Mouse (Mus musculus) right cerebral cortex, postnatal 14 days (tissue): ENCODE results near the gene Pla2g2f.
A peak's percentile ranks its signal among the peaks of the same experiment; 100 is the strongest.

Experiments
- DNase-seq: peaks from one replicate; pipeline ENCODE4 v3.0.0; 2022

Pla2g2f gene

DNA sequence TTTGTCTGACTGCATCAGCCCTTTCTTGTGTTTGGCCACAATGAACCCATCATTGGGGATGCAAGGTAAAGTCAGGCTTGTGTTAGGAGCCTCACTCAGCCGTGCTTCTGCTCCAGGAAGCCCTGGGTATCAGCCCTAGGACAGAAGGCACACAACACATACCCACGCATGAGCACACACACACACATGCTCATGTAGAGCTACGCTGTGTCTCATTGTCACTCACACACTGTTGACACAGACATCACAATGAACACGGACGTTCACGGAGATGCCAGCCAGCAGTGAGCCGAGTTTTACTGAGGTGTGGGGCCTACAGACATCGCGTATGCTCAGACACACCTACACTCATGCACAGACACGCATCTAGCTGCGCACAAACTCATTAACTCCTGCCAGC, 1.4 kb downstream of the Pla2g2f start:
- DNase-seq = no peak

DNA sequence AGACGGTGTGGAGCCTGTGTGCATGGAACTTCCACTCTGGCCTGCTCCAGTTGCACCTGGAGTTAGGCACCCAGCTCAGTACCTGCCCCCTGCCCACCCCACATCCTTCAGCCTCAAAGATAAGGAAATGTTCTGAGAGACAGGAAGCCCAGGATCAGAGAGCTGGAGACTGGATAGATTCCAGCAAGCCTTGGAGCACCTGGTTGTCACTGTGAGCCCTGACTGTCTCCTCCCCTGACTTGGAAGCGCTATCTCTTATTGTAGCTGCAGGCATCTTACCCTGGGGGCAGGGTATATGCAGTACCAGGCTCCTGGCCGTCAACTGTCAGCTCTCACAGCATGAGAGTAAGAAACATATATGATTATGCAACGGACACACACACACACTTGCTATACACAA, 2.0 kb downstream of the Pla2g2f start:
- DNase-seq = no peak

DNA sequence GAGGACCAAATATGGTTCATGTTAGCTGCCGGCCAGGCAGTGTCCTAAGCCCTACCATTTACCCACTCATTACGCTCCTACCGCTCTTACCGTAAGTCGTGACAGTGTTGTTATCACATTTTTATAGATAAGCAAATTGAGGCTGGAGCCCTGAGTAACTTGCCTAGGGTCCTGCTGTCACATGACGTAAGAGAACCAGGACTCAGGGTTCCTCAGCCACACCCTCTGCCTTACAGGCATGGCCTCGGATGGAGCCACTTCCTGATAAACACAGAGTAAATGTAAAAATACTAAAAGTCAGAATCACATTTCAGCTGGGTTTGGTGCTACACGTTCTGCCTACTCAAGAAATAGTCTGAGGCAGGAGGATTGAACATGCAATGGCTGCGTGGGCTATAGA, 3.0 kb downstream of the Pla2g2f start:
- DNase-seq = no peak

DNA sequence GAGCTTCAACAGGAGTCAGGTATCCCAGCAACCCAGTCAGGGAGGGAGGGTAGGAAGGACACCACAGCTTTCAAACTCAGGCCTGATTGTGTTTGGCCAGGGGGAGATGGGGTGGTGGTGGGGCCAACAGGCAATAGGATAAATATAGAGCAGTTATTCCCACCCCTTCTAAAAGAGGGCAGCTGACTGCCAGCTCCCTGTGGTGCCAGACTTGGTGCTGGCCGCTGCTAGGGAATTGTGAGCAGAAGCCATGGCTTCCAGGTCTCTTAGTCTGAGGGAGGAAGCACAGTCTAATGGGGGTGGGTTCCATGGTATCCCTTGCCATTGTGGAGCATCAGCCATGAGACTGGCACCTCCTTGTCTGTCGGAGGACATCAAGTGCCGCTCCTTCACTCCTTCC, 3.8 kb downstream of the Pla2g2f start:
- DNase-seq = no peak

DNA sequence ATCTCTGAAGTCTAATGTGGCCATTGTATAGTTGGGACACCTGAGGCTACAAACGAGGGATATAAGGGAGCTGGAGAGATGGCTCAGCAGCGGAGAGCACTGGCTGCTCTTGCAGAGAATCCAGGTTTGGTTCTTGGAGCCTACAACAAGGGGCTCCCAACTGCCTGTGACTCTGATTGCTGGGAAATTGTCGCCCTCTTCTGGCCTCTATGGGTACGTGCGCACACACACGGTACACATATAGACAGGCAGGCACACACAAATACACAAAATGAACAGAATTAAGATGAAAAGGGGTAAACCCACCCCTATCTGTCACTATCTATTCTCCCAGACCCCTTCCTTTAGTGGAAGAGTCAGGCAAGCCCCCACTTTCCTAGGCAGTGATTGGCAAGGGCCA, 4.8 kb downstream of the Pla2g2f start:
- no peak for DNase-seq

DNA sequence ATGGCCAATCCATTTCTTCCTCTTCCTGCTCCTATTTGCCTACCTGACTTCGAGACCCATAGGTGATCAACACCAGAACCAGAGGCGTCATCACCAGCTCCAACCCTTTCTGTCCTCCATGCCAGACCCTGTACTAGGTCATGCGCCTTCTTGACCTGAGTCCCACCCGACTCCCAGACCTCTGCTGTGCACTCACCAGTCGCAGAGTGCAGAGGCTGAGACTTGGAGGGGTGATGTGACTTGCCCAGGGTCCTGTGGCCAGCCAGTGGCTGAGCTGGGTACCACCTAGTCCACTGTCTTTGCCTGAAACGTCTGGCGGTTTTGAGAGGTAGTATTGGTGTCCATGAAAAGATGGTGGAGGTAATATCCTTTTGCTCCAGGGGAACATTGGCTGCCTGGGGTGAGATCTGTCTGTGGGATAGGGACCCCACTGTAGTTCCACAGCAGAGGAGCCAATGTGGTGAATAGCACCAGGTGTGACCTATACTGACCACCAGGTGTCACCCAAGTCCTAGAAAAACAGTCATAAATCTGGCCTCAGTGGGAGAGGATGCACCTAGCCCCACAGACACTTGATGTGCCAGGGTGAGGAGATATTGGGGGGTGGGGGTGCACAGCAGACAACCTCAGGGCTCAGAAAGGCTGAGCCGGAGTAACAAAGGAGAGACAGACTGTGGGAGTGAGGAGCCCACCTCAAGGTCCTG, 8.9 kb downstream of the Pla2g2f start:
- peak; percentile 50 for DNase-seq

DNA sequence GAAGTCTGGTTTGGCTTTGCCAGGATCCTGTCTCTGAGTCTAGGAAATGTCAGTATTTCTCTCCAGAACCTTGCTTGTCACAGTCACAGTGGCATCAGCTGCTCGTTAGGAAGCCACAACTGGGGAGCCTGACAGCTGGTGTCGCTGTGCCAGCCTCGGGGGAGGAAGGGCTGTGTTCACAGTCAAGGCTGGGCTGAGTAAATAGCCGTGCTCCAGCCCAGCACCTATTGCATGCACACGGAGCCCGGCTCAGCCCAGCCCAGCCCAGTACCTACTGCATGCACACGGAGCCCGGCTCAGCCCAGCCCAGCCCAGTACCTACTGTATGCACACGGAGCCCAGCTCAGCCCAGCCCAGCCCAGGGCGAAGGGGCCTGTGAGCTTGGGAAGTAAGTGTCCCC, 9.6 kb downstream of the Pla2g2f start:
- peak; percentile 57 for DNase-seq

DNA sequence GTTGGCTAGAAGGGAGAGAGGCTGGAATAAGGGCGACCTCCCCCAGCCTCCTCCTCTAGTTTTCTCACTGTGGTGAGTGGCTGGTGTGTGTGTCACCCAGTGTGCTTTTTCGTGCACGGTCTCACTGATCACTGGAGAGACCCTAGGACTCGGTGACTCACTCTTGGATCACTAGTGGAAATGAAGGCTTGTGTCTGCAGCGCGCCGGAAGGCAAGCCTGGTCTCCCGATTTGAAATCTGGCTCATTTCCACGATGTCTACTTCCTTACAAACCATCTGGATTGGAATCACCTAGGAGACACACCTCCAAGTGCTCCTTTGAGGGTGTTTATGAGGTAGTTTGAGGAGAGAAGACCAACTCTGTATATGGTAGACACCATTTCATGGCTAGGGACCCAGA, 10.6 kb downstream of the Pla2g2f start:
- DNase-seq = no peak

DNA sequence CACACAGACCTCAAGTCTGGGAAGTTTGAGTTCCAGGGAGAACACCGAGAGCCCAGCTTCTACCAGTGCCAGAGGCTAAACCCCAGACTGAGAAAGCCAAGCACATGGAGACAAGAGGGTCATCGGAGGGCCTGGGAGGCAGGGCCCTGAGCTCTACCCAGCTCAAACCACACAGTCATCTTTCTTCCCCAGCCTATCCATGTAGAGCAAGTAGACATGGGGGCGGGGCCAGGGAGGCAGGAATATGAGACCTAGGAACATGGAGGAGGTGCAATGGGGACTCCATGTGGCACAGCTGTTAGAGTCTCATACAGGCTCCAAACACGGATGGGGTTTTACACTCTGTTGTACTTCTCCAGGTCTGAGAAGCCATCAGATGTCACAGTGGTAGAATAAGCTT, 11.5 kb downstream of the Pla2g2f start:
- no peak for DNase-seq

DNA sequence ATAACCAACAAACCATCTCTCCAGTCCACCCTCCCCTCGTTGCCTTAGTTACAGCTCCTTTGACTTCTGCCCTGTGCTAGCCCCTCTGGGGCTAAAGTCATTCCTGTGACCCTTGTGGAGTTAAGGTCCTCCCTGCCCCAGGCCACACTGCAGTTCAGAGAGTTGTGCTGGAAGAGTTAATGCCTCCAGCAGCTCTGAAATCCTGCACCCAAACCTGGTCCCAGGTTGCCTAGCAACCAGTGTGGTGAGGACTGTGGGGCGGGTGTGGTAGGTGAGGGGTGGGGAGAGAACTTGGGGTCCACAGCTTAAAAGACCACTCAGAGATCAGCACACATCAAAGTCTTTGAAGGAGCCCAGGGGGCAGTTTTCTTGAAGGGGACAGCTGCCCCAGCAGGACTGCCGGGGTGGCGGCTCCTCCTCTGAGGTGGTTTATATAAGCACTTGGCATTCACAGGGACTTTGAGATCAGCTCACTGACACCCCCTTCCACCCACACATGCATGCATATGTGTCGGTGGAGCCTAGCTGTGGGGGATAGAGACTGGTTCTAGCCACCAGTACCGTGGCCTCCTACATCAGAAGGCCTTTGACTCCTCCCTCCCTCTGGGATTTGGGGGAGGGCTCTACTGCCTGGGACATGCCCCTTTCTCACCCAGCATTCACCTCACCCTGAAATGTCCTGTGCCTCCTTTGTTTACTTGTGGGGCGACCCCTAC, 18.1 kb downstream of the Pla2g2f start:
- DNase-seq = no peak

DNA sequence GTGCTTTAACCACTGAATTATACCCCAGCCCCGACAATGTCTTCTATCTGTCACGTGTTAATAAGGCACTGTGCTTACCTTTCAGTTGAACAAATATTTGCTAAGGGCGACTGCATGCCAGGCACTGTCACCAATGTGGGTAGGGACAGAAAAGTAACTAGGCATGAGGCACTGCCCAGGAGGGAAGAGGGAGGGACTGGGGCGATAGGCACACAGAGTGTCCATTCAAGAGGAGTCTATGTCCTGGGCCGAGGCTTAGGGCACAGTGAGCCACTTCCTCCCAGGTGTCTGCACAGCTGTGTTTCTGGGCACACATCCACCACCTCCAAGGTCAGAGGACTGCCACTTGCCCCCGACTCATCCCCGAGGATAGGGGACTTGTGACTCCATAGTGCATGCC, 20.4 kb downstream of the Pla2g2f start, which contains the start of gene Ubxn10:
Ubxn10 (minus strand) TSS at position 137 of the 400 bp plus-strand sequence.
- DNase-seq = no peak

DNA sequence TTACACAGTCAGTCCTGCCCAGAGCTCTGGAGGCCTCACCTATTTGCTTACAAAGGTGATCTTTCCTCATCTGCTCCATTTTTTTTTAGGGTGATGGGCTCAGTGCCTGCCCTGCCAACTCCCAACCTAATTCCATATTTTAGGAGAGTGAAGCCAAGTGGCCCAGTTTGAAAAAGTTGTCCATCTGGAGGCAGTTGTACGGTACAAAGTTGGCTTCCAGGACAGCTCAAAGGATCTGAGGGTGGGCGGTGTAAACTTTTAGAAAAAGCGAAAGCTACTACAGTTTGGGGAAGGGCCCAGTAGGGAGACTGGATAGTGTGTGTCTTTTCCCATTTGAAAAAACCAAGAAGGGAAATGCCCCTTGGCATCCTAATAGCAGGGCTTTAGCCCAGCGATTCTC, 22.6 kb downstream of the Pla2g2f start:
- no peak for DNase-seq

DNA sequence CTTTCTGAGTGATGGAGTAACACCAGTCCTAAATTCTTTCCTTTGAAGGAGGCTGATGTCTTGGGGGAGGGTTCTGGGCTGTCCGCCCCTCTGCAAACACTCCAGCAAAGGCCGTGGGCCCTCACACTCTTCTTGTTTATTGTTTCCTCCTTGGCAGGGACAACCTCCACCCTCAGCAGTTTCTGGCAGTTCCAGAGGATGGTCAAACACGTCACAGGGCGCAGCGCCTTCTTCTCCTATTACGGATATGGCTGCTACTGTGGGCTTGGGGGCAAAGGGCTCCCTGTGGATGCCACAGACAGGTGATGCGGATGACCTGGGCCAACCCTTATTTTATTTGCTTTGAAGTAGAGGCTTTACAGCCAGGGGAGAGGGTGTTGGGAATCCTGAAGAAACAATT, 23.3 kb downstream of the Pla2g2f start:
- DNase-seq = no peak

DNA sequence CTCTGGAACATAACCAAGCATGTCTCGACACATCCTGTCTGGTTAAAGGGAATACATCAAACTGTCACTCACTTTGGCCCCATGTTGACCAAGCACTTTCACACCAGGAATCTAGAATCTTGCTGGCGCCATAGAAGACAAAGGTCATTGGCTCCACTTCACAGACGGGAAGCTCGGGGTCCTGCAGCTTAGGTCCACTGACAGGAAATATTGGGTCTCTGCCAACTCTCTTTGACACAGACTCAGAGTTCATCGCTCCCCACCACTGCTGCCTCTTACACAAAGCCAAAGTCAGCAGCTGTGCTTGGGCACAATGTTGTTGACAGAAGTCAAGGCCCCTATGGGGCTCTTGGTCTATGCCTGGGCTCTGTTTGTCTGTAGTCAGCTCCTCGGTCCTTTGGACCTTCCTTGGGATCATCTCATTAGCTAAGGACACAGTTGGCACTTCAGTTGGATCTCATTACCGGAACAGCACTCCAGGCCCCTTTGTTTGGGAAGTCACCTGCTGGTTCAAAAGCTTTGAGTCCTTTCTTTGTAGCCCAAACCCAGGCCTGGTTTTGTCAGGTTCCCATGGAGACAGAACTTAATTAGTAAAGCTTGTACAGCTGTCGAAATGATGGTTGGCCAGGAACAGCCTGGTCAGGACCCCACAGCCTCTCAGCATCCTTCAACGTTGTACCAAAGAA, 28.3 kb downstream of the Pla2g2f start:
- DNase-seq = no peak

DNA sequence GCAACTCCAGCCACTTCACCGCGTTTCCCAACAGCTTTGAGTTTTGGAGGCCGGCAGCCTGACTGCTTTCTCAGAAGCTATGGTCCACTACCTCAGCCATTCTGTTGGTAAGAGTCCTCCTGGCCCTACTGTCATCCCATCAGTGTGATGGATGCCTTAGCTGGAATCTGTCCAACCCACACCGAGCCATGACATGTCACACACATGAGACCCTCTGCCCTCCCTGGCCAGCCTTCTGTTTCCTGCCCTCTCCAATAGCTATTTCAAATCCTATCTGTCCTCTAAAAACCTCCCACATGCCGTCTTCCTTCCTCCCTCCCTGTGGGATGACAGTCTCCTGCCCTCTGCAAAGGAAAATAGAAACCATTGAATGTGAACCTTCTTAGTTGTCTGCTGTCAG, 31.7 kb downstream of the Pla2g2f start:
- no peak for DNase-seq

DNA sequence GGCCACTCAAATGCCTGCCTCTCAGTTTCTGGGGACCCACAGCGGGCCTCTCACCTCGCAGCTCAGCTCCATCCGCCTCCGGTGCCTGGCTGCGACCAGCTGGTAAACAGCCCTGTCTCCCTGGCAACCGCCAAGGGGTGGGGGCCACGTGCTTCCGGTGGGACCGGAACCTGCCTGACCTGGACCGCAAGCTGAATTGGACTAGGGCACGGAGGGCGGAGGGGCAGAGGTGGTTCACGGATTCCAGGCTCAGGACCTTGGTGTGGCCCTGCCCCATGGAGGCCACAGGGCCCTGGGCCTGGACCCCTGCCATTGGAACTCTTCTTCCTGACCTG, 32.3 kb downstream of the Pla2g2f start:
- DNase-seq = peak; percentile 63

DNA sequence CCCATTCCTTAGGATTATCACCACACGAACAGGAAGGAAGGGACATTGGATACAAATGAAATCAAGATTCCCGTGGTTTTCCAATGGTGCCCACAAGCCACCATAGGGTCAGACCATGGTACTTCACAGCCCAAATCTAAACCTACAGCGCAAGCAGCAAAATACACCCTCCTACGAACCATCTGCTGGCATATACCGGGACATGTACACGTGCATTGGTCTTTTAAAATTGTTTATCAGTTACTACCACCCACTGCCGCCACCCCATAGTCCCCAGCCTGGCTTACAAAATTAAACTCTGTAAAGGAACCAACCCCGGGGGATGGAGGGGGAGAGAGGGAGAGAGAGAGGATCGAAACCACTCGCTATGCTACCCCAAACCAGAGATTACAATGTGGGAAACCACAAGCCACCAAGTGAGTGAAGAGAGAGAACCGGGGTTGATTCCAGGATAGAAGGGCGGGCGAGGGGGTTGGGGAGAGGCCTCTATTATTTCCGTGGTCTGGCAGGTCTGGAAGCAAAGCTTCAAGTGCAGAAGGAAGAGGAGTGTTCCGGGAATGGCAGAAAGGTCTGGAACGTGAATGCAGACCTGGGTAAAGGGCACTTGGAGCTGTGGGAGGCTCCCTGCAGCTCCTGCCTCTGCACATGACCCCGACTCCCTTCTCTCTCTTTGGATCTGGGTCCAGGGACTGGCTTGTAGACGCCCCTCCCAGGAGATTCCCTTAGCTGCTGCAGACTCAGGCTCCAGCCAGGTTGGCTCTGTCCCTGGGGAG, 32.9 kb downstream of the Pla2g2f start, which contains the start of gene Pla2g2c:
Pla2g2c (plus strand) TSS at position 439 of the 773 bp plus-strand sequence.
- DNase-seq = no peak

DNA sequence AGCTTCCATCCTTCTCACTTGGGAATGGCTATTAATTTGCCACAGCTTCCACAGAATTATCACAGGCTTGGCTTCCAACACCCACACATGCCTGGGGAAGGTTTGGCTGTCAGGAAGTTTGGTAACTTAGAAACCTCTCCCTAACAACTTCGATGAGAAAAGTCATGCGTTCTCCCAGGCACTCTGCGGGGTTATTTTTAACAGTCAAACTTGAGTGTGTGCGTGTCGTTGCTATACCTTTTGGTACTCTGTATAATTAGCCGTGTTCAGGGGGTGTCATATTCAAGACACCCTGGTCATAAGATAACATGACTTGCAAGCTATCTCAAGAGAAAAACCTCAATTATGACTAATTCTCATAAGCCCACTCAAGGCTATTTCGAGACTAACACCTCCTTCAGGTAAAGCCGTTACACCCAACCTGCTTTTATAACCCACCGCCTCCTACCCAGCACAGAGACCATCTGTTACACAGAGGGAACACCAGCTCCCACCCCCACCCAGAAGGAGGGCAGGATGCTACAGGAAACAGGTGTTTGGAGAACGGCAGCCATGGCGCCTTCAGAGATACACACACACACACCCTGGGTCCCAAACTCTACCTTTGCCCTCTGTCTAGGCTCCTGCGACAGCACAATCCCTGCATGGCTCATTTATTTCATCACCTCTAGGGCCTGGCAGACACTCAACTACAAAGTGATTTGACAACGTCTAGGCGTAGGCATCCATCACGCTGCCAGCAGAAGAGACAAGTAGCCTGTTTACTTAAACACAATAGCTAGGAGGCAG, 33.7 kb downstream of the Pla2g2f start:
- DNase-seq = peak; percentile 60

DNA sequence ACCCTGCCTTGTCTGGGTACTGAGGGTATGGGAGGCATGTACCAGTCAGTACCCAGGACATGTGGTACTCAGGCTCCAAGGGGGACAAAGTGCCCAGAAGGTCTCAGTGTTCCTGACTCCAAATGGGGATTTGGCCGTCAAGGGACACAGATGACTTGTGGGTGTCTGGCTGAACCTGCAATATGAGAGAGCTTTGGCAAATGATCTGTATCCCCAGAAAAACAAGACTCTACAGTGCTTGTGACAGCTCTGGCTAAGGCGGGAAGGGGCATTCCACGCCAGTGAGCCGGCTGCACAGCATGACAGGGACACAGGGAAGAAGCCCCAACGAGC, 38.2 kb downstream of the Pla2g2f start:
- no peak for DNase-seq

DNA sequence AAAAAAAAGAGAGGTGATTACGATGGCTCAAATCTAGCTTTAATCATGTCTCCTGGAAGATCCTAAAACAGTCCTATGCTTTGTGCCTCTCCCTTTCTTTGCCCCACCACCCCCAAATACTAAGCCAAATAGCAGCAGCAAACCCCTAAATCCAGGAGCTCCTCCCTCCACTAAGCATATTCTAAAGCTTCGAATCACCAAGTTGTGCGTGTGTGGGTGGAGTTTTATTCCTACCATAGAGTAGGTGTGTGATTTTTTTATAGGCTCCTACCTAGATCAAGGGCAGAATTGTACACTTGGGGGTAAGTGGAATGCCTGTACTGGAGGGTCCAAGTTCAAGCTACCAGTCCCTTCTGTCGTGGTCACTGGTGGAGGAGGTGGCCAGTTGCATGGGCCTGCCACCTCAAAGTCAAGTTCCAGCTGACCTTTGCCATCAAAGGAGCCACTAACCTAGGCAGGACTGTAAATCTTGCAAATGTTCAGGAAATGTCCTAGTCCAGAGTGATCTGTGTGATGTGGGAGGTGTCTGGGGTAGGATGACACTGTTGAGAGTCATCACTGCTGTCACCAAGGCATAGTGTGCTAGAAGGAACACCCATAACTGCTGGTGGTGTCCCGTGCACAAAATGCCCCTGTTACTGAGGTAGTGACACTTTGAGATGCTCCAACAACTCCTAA, 38.7 kb downstream of the Pla2g2f start:
- DNase-seq = no peak

DNA sequence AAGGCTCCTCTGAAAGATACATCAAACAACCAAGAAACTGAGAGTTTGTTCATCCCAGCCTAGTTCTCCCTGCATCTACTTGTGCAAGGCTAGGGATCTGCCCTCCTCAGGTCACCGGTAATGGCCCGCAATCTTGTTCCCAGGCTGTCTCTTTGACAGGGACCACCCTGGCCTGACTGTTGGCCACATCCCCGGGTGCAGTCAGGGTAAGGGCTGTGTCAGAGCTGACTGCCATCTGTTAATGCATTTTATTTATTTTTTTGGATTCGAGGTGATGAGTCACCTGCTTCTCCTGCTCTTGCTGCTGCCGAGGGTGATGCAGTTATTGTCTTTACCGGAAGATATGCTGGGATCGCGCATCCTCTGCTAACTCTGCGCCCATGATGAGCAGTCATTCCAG, 40.7 kb downstream of the Pla2g2f start:
- no peak for DNase-seq

DNA sequence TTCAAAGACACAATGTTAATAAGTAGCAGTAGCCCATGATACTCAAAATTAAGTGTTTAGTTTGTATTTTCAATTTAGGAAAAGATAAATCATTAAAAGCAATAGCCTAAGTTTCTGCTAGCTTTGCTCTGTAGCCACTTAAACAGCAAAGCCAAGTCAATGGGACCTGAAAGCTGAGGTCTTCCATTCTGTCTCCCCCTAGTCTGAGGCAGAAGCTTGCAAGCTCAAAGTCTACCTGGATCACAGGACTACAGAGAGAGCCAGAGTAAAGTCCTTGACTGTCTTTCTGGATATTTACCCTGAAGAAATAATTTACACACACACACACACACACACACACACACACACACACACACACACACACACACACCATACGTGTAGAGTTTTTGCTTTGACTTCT, 43.2 kb downstream of the Pla2g2f start:
- no peak for DNase-seq
